Mouse (Mus musculus) stomach, embryonic 16.5 days (tissue): ENCODE data around the gene Cradd. TPM values are rescaled to one million over a fixed set of nuclear protein-coding genes. Genes with fewer than 3 reads are reported as not detected.

Source experiments
- ATAC-seq: fragments of 200-750 bp; cut with Nextera tagmentation; 2 replicates; pipeline ENCODE4 v1.8.0; 2017; ENCODE audit warnings: moderate number of reproducible peaks, moderate TSS enrichment; ENCODE audit not compliant: insufficient read depth, low FRiP score
- H3K27ac ChIP-seq: fragments of 300-500 bp; sonication (generic); 2 replicates; pipeline ENCODE4 v1.5.1; 2014; ENCODE audit warnings: low read length
- H3K27me3 ChIP-seq: fragments of 300-500 bp; sonication (generic); 2 replicates; pipeline ENCODE4 v1.6.1; 2014; ENCODE audit warnings: low read length, control low read depth, mixed read lengths; ENCODE audit not compliant: control insufficient read depth, insufficient read depth
- H3K36me3 ChIP-seq: fragments of 300-500 bp; sonication (generic); 2 replicates; pipeline ENCODE4 v1.6.1; 2014; ENCODE audit warnings: low read length; ENCODE audit not compliant: control insufficient read depth, insufficient read depth
- H3K4me1 ChIP-seq: fragments of 300-500 bp; sonication (generic); 2 replicates; pipeline ENCODE4 v1.6.1; 2014; ENCODE audit warnings: low read length, control low read depth, mixed read lengths; ENCODE audit not compliant: control insufficient read depth, insufficient read depth
- H3K4me2 ChIP-seq: fragments of 300-500 bp; sonication (generic); 2 replicates; pipeline ENCODE4 v1.6.1; 2014; ENCODE audit warnings: low read depth, low read length, mixed read lengths
- H3K4me3 ChIP-seq: fragments of 300-500 bp; sonication (generic); replicated peaks from 2 replicates; pipeline ENCODE4 v1.5.1; 2014; ENCODE audit warnings: mild to moderate bottlenecking, low read length
- H3K9ac ChIP-seq: fragments of 300-500 bp; sonication (generic); 2 replicates; pipeline ENCODE4 v1.6.1; 2014; ENCODE audit warnings: low read length
- H3K9me3 ChIP-seq: fragments of 300-500 bp; sonication (generic); replicated peaks from 2 replicates; pipeline ENCODE4 v1.6.1; 2016; ENCODE audit warnings: low read length, control low read depth; ENCODE audit not compliant: control insufficient read depth
- WGBS: fragments of 180-500 bp; shearing (Covaris S2); extraction: QIAGEN DNeasy Blood & Tissue Kit; methylation state at CpG from one replicate; pipeline ENCODE4 v1.1.7; 2014; 5-methylcytosine and 5-hydroxymethylcytosine counted together
- polyA plus RNA-seq: library from polyadenylated mRNA; unstranded; fragments of >200 nt; fragmentation: Nextera tagmentation; extraction: Ambion mirVana; gene quantifications from 2 replicates; pipeline ENCODE4 v1.2.1, GENCODE M21; 2015

Gene Cradd
- polyA plus RNA-seq, 1 experiment from 2014 or later = 9.8 TPM

DNA sequence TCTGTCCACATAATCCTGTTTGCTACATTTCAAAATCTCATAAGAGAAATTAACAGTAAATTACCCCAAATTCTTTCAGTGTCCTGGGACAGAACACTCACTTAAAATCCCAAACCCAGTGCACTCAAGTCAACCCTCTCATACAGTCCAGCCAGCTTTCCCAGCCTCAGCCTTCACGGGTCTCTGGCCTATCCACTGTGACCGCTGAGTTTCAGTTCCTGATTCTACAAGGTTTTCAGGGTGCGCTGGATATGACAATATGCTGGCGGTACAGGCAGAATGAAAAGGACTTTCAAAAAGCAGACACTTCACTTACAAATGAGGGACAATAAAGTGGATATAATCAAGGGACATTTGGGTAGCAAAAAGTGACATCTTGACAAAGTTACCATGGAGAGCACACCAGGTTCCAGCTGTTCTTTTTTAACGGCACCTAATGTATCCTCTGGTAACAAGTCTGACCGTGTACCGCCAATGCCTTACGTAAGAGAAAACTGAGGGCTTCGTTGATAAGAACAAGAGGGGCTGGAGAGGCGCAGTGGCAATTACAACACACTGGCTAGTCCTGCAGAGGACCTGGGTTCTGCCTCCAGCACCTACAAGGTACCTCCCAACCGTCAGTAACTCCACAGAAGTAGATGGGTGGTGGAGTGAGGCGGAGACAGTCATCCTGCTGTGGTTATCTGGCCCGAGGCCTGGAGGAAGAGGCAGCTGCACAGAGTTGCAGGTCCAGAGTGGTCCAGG lies 32.6 kb downstream of the Cradd start:
- Histone ChIP-seq H3K4me3 (no peak overlapping the region), H3K4me1 (no peaks in the 10 kb centered on the region), H3K4me2 (no peak overlapping the region), H3K36me3 (no peaks in the 10 kb centered on the region), H3K27me3 (no peaks in the 10 kb centered on the region), H3K9ac (no peak overlapping the region), H3K27ac (no peak overlapping the region), H3K9me3 (no peaks in the 10 kb centered on the region)
- no peak for ATAC-seq
- 77% methylated on average over 13 of the region's 13 CpGs for WGBS

- ATAC-seq = no peak
- Histone ChIP-seq H3K4me3 (no peak overlapping the region), H3K27ac (no peak overlapping the region), H3K9me3 (no peaks in the 10 kb centered on the region), H3K4me1 (no peaks in the 10 kb centered on the region), H3K4me2 (no peak overlapping the region), H3K27me3 (no peaks in the 10 kb centered on the region), H3K36me3 (no peaks in the 10 kb centered on the region), H3K9ac (no peak overlapping the region)
- WGBS = 71% methylated on average over 8 of the region's 8 CpGs
These were observed 34.1 kb downstream of the Cradd start for GRCm38 (mm10) chr10:95289819-95290218.

- no peaks in the 10 kb centered on the region for H3K27me3 ChIP-seq
- H3K27ac ChIP-seq = no peak overlapping the region
- H3K4me1 ChIP-seq = no peaks in the 10 kb centered on the region
- no peak overlapping the region for H3K4me2 ChIP-seq
- H3K4me3 ChIP-seq = no peak overlapping the region
- no peak overlapping the region for H3K9ac ChIP-seq
- 72% methylated on average over 4 of the region's 4 CpGs for WGBS
- H3K9me3 ChIP-seq = no peaks in the 10 kb centered on the region
- H3K36me3 ChIP-seq = no peaks in the 10 kb centered on the region
- no peak for ATAC-seq
These were observed 35.7 kb downstream of the Cradd start for GRCm38 (mm10) chr10:95288206-95288605.

GRCm38 (mm10) chr10:95287351-95287750 lies 36.6 kb downstream of the Cradd start:
- H3K4me1 ChIP-seq = no peaks in the 10 kb centered on the region

GRCm38 (mm10) chr10:95283434-95283833 lies 40.5 kb downstream of the Cradd start:
- Histone ChIP-seq H3K9ac (no peak overlapping the region), H3K27me3 (no peaks in the 10 kb centered on the region), H3K4me2 (no peak overlapping the region), H3K36me3 (no peaks in the 10 kb centered on the region), H3K27ac (no peak overlapping the region), H3K4me3 (no peak overlapping the region), H3K9me3 (no peaks in the 10 kb centered on the region), H3K4me1 (no peaks in the 10 kb centered on the region)
- ATAC-seq = no peak
- 81% methylated on average over 12 of the region's 12 CpGs for WGBS

More at GRCm38 (mm10) chr10:95287351-95287750, 36.6 kb downstream of the Cradd start:
- Histone ChIP-seq H3K9ac (no peak overlapping the region), H3K36me3 (no peaks in the 10 kb centered on the region), H3K4me3 (no peak overlapping the region), H3K27me3 (no peaks in the 10 kb centered on the region), H3K4me2 (no peak overlapping the region), H3K27ac (no peak overlapping the region), H3K9me3 (no peaks in the 10 kb centered on the region)
- no peak for ATAC-seq
- 85% methylated on average over 8 of the region's 8 CpGs for WGBS

DNA sequence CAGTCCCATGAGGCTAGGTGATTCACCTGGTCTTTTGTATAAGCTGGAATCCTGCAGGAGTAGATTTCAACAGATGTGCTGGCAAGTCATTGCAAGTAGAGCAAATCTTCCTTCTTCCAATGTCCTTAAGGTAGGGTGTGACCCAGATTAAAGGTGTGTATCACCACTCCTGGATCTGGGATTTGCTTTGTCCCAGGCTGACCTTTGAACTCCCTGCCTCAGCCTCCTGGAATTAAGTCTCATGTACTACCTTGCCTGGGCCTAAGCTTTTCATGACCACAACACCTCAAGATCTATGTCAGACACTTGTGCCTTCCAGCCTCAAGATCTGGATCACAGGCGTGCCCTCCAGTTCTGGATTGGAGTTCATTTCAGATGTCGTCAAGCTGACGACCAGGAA lies 41.9 kb downstream of the Cradd start:
- Histone ChIP-seq H3K4me3 (no peak overlapping the region), H3K9me3 (no peaks in the 10 kb centered on the region), H3K27me3 (no peaks in the 10 kb centered on the region), H3K4me1 (no peaks in the 10 kb centered on the region), H3K9ac (no peak overlapping the region), H3K36me3 (no peaks in the 10 kb centered on the region), H3K27ac (no peak overlapping the region), H3K4me2 (no peak overlapping the region)
- 89% methylated on average over 3 of the region's 3 CpGs for WGBS
- ATAC-seq = no peak

GRCm38 (mm10) chr10:95281466-95281990 lies 42.4 kb downstream of the Cradd start:
- Histone ChIP-seq H3K36me3 (no peaks in the 10 kb centered on the region), H3K27ac (no peak overlapping the region), H3K9me3 (no peaks in the 10 kb centered on the region), H3K4me2 (no peak overlapping the region), H3K4me1 (no peaks in the 10 kb centered on the region), H3K4me3 (no peak overlapping the region), H3K9ac (no peak overlapping the region), H3K27me3 (no peaks in the 10 kb centered on the region)
- WGBS = 78% methylated on average over 6 of the region's 6 CpGs
- ATAC-seq = no peak

GRCm38 (mm10) chr10:95280327-95280726 lies 43.6 kb downstream of the Cradd start:
- no peaks in the 10 kb centered on the region for H3K36me3 ChIP-seq
- H3K27me3 ChIP-seq = no peaks in the 10 kb centered on the region
- H3K9me3 ChIP-seq = no peaks in the 10 kb centered on the region
- 95% methylated on average over 3 of the region's 3 CpGs for WGBS
- no peak for ATAC-seq
- no peaks in the 10 kb centered on the region for H3K4me1 ChIP-seq
- no peak overlapping the region for H3K27ac ChIP-seq
- H3K4me3 ChIP-seq = no peak overlapping the region
- H3K4me2 ChIP-seq = no peak overlapping the region
- H3K9ac ChIP-seq = no peak overlapping the region

GRCm38 (mm10) chr10:95279459-95279858 lies 44.5 kb downstream of the Cradd start:
- Histone ChIP-seq H3K9ac (no peak overlapping the region), H3K4me1 (no peaks in the 10 kb centered on the region), H3K27ac (no peak overlapping the region), H3K27me3 (no peaks in the 10 kb centered on the region), H3K4me3 (no peak overlapping the region), H3K9me3 (no peaks in the 10 kb centered on the region), H3K36me3 (no peaks in the 10 kb centered on the region), H3K4me2 (no peak overlapping the region)
- no peak for ATAC-seq
- WGBS = 85% methylated on average over 1 of the region's 1 CpGs
